Mouse (Mus musculus): Measurements from ENCODE around the gene Nr5a2.

Nr5a2 gene

GRCm38 (mm10) chr1:136960428-136961012 is at the start of gene Nr5a2:
Gene Nr5a2 (minus strand): TSS chr1:136960448.
- no peak for DNase-seq (ENCODE audit: low read depth, low spot score)

- no peak for DNase-seq (ENCODE audit: low read depth, low spot score)
These were observed 48.5 kb upstream of the Nr5a2 start for GRCm38 (mm10) chr1:137008726-137009239.

GRCm38 (mm10) chr1:137003816-137004215 is 43.6 kb upstream of the Nr5a2 start:
- DNase-seq (ENCODE audit: low read depth, low spot score) = no peak

- no peak for DNase-seq (ENCODE audit: low read depth, low spot score)
These were observed 42.9 kb upstream of the Nr5a2 start for GRCm38 (mm10) chr1:137003144-137003543.

GRCm38 (mm10) chr1:136991762-136992352 is 31.6 kb upstream of the Nr5a2 start:
- no peak for DNase-seq (ENCODE audit: low read depth, low spot score)

- DNase-seq (ENCODE audit: low read depth, low spot score) = no peak
These were observed 20.1 kb upstream of the Nr5a2 start for GRCm38 (mm10) chr1:136980253-136980893.

- DNase-seq (ENCODE audit: low read depth, low spot score) = no peak
These were observed 17.6 kb upstream of the Nr5a2 start for GRCm38 (mm10) chr1:136977867-136978266.

GRCm38 (mm10) chr1:136974040-136974439 is 13.8 kb upstream of the Nr5a2 start:
- DNase-seq (ENCODE audit: low read depth, low spot score) = no peak

- no peak for DNase-seq (ENCODE audit: low read depth, low spot score)
These were observed 12.8 kb upstream of the Nr5a2 start for GRCm38 (mm10) chr1:136973016-136973415.

GRCm38 (mm10) chr1:136970995-136971394 is 10.7 kb upstream of the Nr5a2 start:
- no peak for DNase-seq (ENCODE audit: low read depth, low spot score)

GRCm38 (mm10) chr1:136966728-136967386 is 6.6 kb upstream of the Nr5a2 start:
- no peak for DNase-seq (ENCODE audit: low read depth, low spot score)

- DNase-seq (ENCODE audit: low read depth, low spot score) = no peak
These were observed 757 bp downstream of the Nr5a2 start for GRCm38 (mm10) chr1:136959491-136959890.

- no peak for DNase-seq (ENCODE audit: low read depth, low spot score)
These were observed 1.6 kb downstream of the Nr5a2 start for GRCm38 (mm10) chr1:136958666-136959065.

- DNase-seq (ENCODE audit: low read depth, low spot score) = no peak
These were observed 2.1 kb downstream of the Nr5a2 start for GRCm38 (mm10) chr1:136958185-136958584.

- DNase-seq (ENCODE audit: low read depth, low spot score) = no peak
These were observed 2.6 kb downstream of the Nr5a2 start for GRCm38 (mm10) chr1:136957696-136958095.

- no peak for DNase-seq (ENCODE audit: low read depth, low spot score)
These were observed 6.1 kb downstream of the Nr5a2 start for GRCm38 (mm10) chr1:136954108-136954494.

GRCm38 (mm10) chr1:136953444-136954107 is 6.7 kb downstream of the Nr5a2 start:
- no peak for DNase-seq (ENCODE audit: low read depth, low spot score)

- no peak for DNase-seq (ENCODE audit: low read depth, low spot score)
These were observed 7.5 kb downstream of the Nr5a2 start for GRCm38 (mm10) chr1:136952609-136953311.

GRCm38 (mm10) chr1:136951946-136952531 is 8.2 kb downstream of the Nr5a2 start:
- no peak for DNase-seq (ENCODE audit: low read depth, low spot score)

GRCm38 (mm10) chr1:136951155-136951650 is 9.0 kb downstream of the Nr5a2 start:
- DNase-seq (ENCODE audit: low read depth, low spot score) = no peak

GRCm38 (mm10) chr1:136949323-136949741 is 10.9 kb downstream of the Nr5a2 start:
- DNase-seq (ENCODE audit: low read depth, low spot score) = no peak

Measured in retina, postnatal 7 days (tissue).